Comparison of ENCODE assay signal across 8 mouse cellular contexts in the genomic region with DNA sequence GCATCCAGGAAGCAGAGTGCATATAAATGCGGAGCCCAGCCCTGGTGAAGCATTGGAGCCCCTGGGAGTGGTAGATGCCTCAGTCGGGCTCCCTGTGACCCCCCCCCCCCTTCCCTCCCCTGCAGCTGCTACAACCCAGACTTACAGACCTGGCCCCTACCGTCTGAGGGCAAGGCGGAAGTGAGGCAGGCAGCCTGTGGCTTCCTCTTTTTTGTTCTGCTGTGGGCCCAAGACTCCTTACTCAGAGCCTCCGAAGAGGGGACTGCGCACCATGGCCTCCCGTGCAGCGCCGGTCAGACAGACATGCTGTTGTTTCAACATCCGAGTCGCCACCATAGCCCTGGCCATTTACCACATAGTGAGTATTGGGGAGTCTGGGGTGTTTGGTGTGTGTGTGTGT. TPM values are rescaled to one million over a fixed set of nuclear protein-coding genes. Genes with fewer than 3 reads are reported as not detected.
DNase-seq lines count a peak whose midpoint lies in the region; ATAC-seq and TF ChIP-seq lines count a peak whose summit lies in the region.

Gene Laptm5 (plus strand): TSS at position 49 of the 400 bp plus-strand sequence.

- no peak within 1 kb of the TSS for H3K4me2 ChIP-seq in heart, embryonic 12.5 days
- no peak within 1 kb of the TSS for H3K4me2 ChIP-seq in lung, embryonic 16.5 days (ENCODE audit: low read depth, low read length)

- no peak within 1 kb of the TSS for H3K9ac ChIP-seq in heart, embryonic 12.5 days
- no peak within 1 kb of the TSS for H3K9ac ChIP-seq in lung, embryonic 16.5 days (ENCODE audit: low read length)

- no peak for DNase-seq in frontal cortex, adult 2 months (ENCODE audit: extremely low spot score in 1 of 2, low spot score in 1 of 2)
- no peak for DNase-seq in frontal cortex, postnatal 14 days (ENCODE audit: low spot score in 2 of 2)
- no peak for DNase-seq in layer of hippocampus, adult 2 months (ENCODE audit: low spot score in 2 of 2)
- DNase-seq in spleen, adult 12 weeks (ENCODE audit: low spot score), result peak; percentile 54
- no peak for DNase-seq in ovary, postnatal 14 days (ENCODE audit: low spot score)

- H3K27ac ChIP-seq in bone marrow macrophage, adult 2 months (ENCODE audit: insufficient read depth, low read depth, low read length), result peak within 1 kb of the TSS; percentile 93
- no peak within 1 kb of the TSS for H3K27ac ChIP-seq in heart, embryonic 12.5 days (ENCODE audit: poor library complexity, severe bottlenecking)
- H3K27ac ChIP-seq in layer of hippocampus, adult 2 months, result peak within 1 kb of the TSS; percentile 55; the same call in 1 of the 2 replicates
- H3K27ac ChIP-seq in lung, embryonic 16.5 days (ENCODE audit: low read length), result no peak within 1 kb of the TSS

- no peaks in the 10 kb centered on the region for H3K9me3 ChIP-seq in heart, embryonic 12.5 days (replicated peaks)
- H3K9me3 ChIP-seq in lung, embryonic 16.5 days (ENCODE audit: control insufficient read depth, low read length), result no peaks in the 10 kb centered on the region

- peaks cover 27% of the 10 kb centered on the region for H3K4me1 ChIP-seq in bone marrow macrophage, adult 2 months (ENCODE audit: control insufficient read depth, insufficient read depth, low read length)
- H3K4me1 ChIP-seq in heart, embryonic 12.5 days (replicated peaks), result peaks cover 31% of the 10 kb centered on the region
- H3K4me1 ChIP-seq in lung, embryonic 16.5 days (replicated peaks; ENCODE audit: control insufficient read depth, insufficient read depth, low read length), result no peaks in the 10 kb centered on the region

- TF ChIP-seq POLR2A in bone marrow macrophage, adult 2 months (IDR thresholded peaks at IDR 0.05; ENCODE audit: borderline replicate concordance, low read depth, low read length), result peak; percentile 68

- WGBS in heart, embryonic 12.5 days, result 60% methylated on average over 11 of the region's 11 CpGs
- WGBS in lung, embryonic 16.5 days, result 57% methylated on average over 11 of the region's 11 CpGs

- H3K4me3 ChIP-seq in bone marrow macrophage, adult 2 months (ENCODE audit: insufficient read depth, low read length), result peak within 1 kb of the TSS; percentile 83
- H3K4me3 ChIP-seq in heart, embryonic 12.5 days, result no peak within 1 kb of the TSS
- no peak within 1 kb of the TSS for H3K4me3 ChIP-seq in layer of hippocampus, adult 2 months
- no peak within 1 kb of the TSS for H3K4me3 ChIP-seq in lung, embryonic 16.5 days (ENCODE audit: low read length)

- TF ChIP-seq CTCF in bone marrow macrophage, adult 2 months (IDR thresholded peaks at IDR 0.05; ENCODE audit: low read depth, low read length), result no peak
- TF ChIP-seq CTCF in layer of hippocampus, adult 2 months (conservative IDR thresholded peaks at IDR 0.05), result no peak

- no peaks in the 10 kb centered on the region for H3K27me3 ChIP-seq in heart, embryonic 12.5 days (replicated peaks)
- no peaks in the 10 kb centered on the region for H3K27me3 ChIP-seq in lung, embryonic 16.5 days (ENCODE audit: control insufficient read depth, insufficient read depth, low read depth, low read length)

- no peak for ATAC-seq in heart, embryonic 12.5 days (ENCODE audit: insufficient number of reproducible peaks, low FRiP score)
- no peak for ATAC-seq in lung, embryonic 16.5 days (ENCODE audit: low read depth)

- H3K36me3 ChIP-seq in heart, embryonic 12.5 days, result no peaks in the 10 kb centered on the region
- H3K36me3 ChIP-seq in lung, embryonic 16.5 days (ENCODE audit: control insufficient read depth, insufficient read depth, low read length), result no peaks in the 10 kb centered on the region

RNA-seq across cellular contexts. Expression of gene Laptm5, which starts in this region (rescaled TPM):
- polyA plus RNA-seq in frontal cortex, adult 2 months (2012; rRNA removed), result 45.3 and 63.2 TPM in 2 replicates
- 1,649 and 1,910 TPM in 2 replicates for polyA plus RNA-seq in bone marrow macrophage, adult 2 months (2012; ENCODE audit: insufficient read depth, insufficient read length, missing spikeins)
- 13.7 and 16.0 TPM in 2 replicates for polyA plus RNA-seq in heart, embryonic 12.5 days (2016; fragmentation: Nextera tagmentation; extraction: Ambion mirVana)
- 10 to 100 TPM; 33.9 to 34.0 TPM for total RNA-seq in layer of hippocampus, adult 2 months (2021)
- 42.1 and 43.3 TPM in 2 replicates for polyA plus RNA-seq in lung, embryonic 16.5 days (2015; fragmentation: Nextera tagmentation; extraction: Ambion mirVana)

Comparison
In these comparisons a context has a peak if more than half of its experiments do, and no peak if none do; other contexts are left out.
1. RNA of gene Laptm5 (polyA plus RNA-seq): 1,649 to 1,910 TPM in bone marrow macrophage, adult 2 months; 45.3 to 63.2 TPM in frontal cortex, adult 2 months, 42.1 to 43.3 TPM in lung, embryonic 16.5 days and 13.7 to 16.0 TPM in heart, embryonic 12.5 days; every median in the first group is over 10 times any median in the second.
2. H3K27ac ChIP-seq: peak in bone marrow macrophage, adult 2 months (single experiment) and layer of hippocampus, adult 2 months (single experiment); none in heart, embryonic 12.5 days (single experiment) and lung, embryonic 16.5 days (single experiment).